Mouse (Mus musculus): ENCODE data around the gene Fas. TPM values are rescaled to one million over a fixed set of nuclear protein-coding genes. Genes with fewer than 3 reads are reported as not detected.

Fas gene
- polyA plus RNA-seq, 1 experiment: 18.6 TPM

- no peak overlapping the region for H3K27ac ChIP-seq (ENCODE audit: insufficient read depth, low read depth, low read length)
- TF ChIP-seq POLR2A (IDR thresholded peaks at IDR 0.05; ENCODE audit: borderline replicate concordance, low read depth, low read length) (no peak), CTCF (IDR thresholded peaks at IDR 0.05; ENCODE audit: low read depth, low read length) (no peak)
- peaks cover 45% of the 10 kb centered on the region for H3K4me1 ChIP-seq (ENCODE audit: control insufficient read depth, insufficient read depth, low read length)
- no peak overlapping the region for H3K4me3 ChIP-seq (ENCODE audit: insufficient read depth, low read length)
Measured at GRCm38 (mm10) chr19:34292701-34293100, 2.2 kb downstream of the Fas start.

- peaks cover 45% of the 10 kb centered on the region for H3K4me1 ChIP-seq (ENCODE audit: control insufficient read depth, insufficient read depth, low read length)
Measured at GRCm38 (mm10) chr19:34293376-34293947, 3.0 kb downstream of the Fas start.

GRCm38 (mm10) chr19:34295442-34295841 lies 5.0 kb downstream of the Fas start:
- Histone ChIP-seq H3K4me1 (ENCODE audit: control insufficient read depth, insufficient read depth, low read length) (peaks cover 36% of the 10 kb centered on the region), H3K27ac (ENCODE audit: insufficient read depth, low read depth, low read length) (no peak overlapping the region), H3K4me3 (ENCODE audit: insufficient read depth, low read length) (no peak overlapping the region)
- TF ChIP-seq CTCF (IDR thresholded peaks at IDR 0.05; ENCODE audit: low read depth, low read length) (no peak), POLR2A (IDR thresholded peaks at IDR 0.05; ENCODE audit: borderline replicate concordance, low read depth, low read length) (no peak)

More at GRCm38 (mm10) chr19:34293376-34293947, 3.0 kb downstream of the Fas start:
- H3K4me3 ChIP-seq (ENCODE audit: insufficient read depth, low read length): no peak overlapping the region
- no peak overlapping the region for H3K27ac ChIP-seq (ENCODE audit: insufficient read depth, low read depth, low read length)
- TF ChIP-seq POLR2A (IDR thresholded peaks at IDR 0.05; ENCODE audit: borderline replicate concordance, low read depth, low read length) (no peak), CTCF (IDR thresholded peaks at IDR 0.05; ENCODE audit: low read depth, low read length) (no peak)

GRCm38 (mm10) chr19:34298531-34298930 lies 8.1 kb downstream of the Fas start:
- H3K4me1 ChIP-seq (ENCODE audit: control insufficient read depth, insufficient read depth, low read length): peaks cover 18% of the 10 kb centered on the region
- TF ChIP-seq POLR2A (IDR thresholded peaks at IDR 0.05; ENCODE audit: borderline replicate concordance, low read depth, low read length) (no peak), CTCF (IDR thresholded peaks at IDR 0.05; ENCODE audit: low read depth, low read length) (no peak)
- no peak overlapping the region for H3K27ac ChIP-seq (ENCODE audit: insufficient read depth, low read depth, low read length)
- H3K4me3 ChIP-seq (ENCODE audit: insufficient read depth, low read length): no peak overlapping the region

- H3K4me3 ChIP-seq (ENCODE audit: insufficient read depth, low read length): no peak overlapping the region
- H3K4me1 ChIP-seq (ENCODE audit: control insufficient read depth, insufficient read depth, low read length): peaks cover 21% of the 10 kb centered on the region
- TF ChIP-seq CTCF (IDR thresholded peaks at IDR 0.05; ENCODE audit: low read depth, low read length) (no peak), POLR2A (IDR thresholded peaks at IDR 0.05; ENCODE audit: borderline replicate concordance, low read depth, low read length) (no peak)
- no peak overlapping the region for H3K27ac ChIP-seq (ENCODE audit: insufficient read depth, low read depth, low read length)
Measured at GRCm38 (mm10) chr19:34299229-34299628, 8.8 kb downstream of the Fas start.

GRCm38 (mm10) chr19:34300430-34300829 lies 10.0 kb downstream of the Fas start:
- Histone ChIP-seq H3K4me3 (ENCODE audit: insufficient read depth, low read length) (no peak overlapping the region), H3K4me1 (ENCODE audit: control insufficient read depth, insufficient read depth, low read length) (peaks cover 25% of the 10 kb centered on the region), H3K27ac (ENCODE audit: insufficient read depth, low read depth, low read length) (no peak overlapping the region)
- TF ChIP-seq POLR2A (IDR thresholded peaks at IDR 0.05; ENCODE audit: borderline replicate concordance, low read depth, low read length) (no peak), CTCF (IDR thresholded peaks at IDR 0.05; ENCODE audit: low read depth, low read length) (no peak)

GRCm38 (mm10) chr19:34304917-34305316 lies 14.5 kb downstream of the Fas start:
- no peak for TF ChIP-seq CTCF (IDR thresholded peaks at IDR 0.05; ENCODE audit: low read depth, low read length)
- no peak for TF ChIP-seq POLR2A (IDR thresholded peaks at IDR 0.05; ENCODE audit: borderline replicate concordance, low read depth, low read length)
- H3K27ac ChIP-seq (ENCODE audit: insufficient read depth, low read depth, low read length): no peak overlapping the region

GRCm38 (mm10) chr19:34306794-34307193 lies 16.3 kb downstream of the Fas start:
- H3K4me3 ChIP-seq (ENCODE audit: insufficient read depth, low read length): no peak overlapping the region
- TF ChIP-seq CTCF (IDR thresholded peaks at IDR 0.05; ENCODE audit: low read depth, low read length) (no peak), POLR2A (IDR thresholded peaks at IDR 0.05; ENCODE audit: borderline replicate concordance, low read depth, low read length) (no peak)
- no peak overlapping the region for H3K27ac ChIP-seq (ENCODE audit: insufficient read depth, low read depth, low read length)
- H3K4me1 ChIP-seq (ENCODE audit: control insufficient read depth, insufficient read depth, low read length): peaks cover 7% of the 10 kb centered on the region

More at GRCm38 (mm10) chr19:34304917-34305316, 14.5 kb downstream of the Fas start:
- Histone ChIP-seq H3K4me1 (ENCODE audit: control insufficient read depth, insufficient read depth, low read length) (peaks cover 7% of the 10 kb centered on the region), H3K4me3 (ENCODE audit: insufficient read depth, low read length) (no peak overlapping the region)

GRCm38 (mm10) chr19:34312151-34312728 lies 21.8 kb downstream of the Fas start:
- TF ChIP-seq CTCF (IDR thresholded peaks at IDR 0.05; ENCODE audit: low read depth, low read length): no peak
- no peak for TF ChIP-seq POLR2A (IDR thresholded peaks at IDR 0.05; ENCODE audit: borderline replicate concordance, low read depth, low read length)
- H3K4me1 ChIP-seq (ENCODE audit: control insufficient read depth, insufficient read depth, low read length): no peaks in the 10 kb centered on the region
- no peak overlapping the region for H3K27ac ChIP-seq (ENCODE audit: insufficient read depth, low read depth, low read length)
- no peak overlapping the region for H3K4me3 ChIP-seq (ENCODE audit: insufficient read depth, low read length)

- Histone ChIP-seq H3K4me3 (ENCODE audit: insufficient read depth, low read length) (no peak overlapping the region), H3K4me1 (ENCODE audit: control insufficient read depth, insufficient read depth, low read length) (no peaks in the 10 kb centered on the region), H3K27ac (ENCODE audit: insufficient read depth, low read depth, low read length) (no peak overlapping the region)
- TF ChIP-seq POLR2A (IDR thresholded peaks at IDR 0.05; ENCODE audit: borderline replicate concordance, low read depth, low read length) (no peak), CTCF (IDR thresholded peaks at IDR 0.05; ENCODE audit: low read depth, low read length) (no peak)
Measured at GRCm38 (mm10) chr19:34328051-34328450, 37.6 kb downstream of the Fas start.
